Mouse (Mus musculus): ENCODE data around the gene Tle1.

Gene Tle1

GRCm38 (mm10) chr4:72200559-72201409 lies at the start of gene Tle1:
Gene Tle1, minus strand, starts transcription at chr4:72200919.
- peak; percentile 100 for DNase-seq (ENCODE audit: low spot score)

- DNase-seq (ENCODE audit: low spot score), result no peak
These were observed 33.0 kb upstream of the Tle1 start for GRCm38 (mm10) chr4:72233584-72234219.

- no peak for DNase-seq (ENCODE audit: low spot score)
These were observed 31.5 kb upstream of the Tle1 start for GRCm38 (mm10) chr4:72232206-72232605.

- no peak for DNase-seq (ENCODE audit: low spot score)
These were observed 30.1 kb upstream of the Tle1 start for GRCm38 (mm10) chr4:72230832-72231231.

GRCm38 (mm10) chr4:72221629-72222028 lies 20.9 kb upstream of the Tle1 start:
- no peak for DNase-seq (ENCODE audit: low spot score)

- no peak for DNase-seq (ENCODE audit: low spot score)
These were observed 3.8 kb upstream of the Tle1 start for GRCm38 (mm10) chr4:72204420-72205045.

GRCm38 (mm10) chr4:72201521-72201991 lies 837 bp upstream of the Tle1 start:
- DNase-seq (ENCODE audit: low spot score), result peak; percentile 24

- peak; percentile 52 for DNase-seq (ENCODE audit: low spot score)
These were observed 854 bp downstream of the Tle1 start for GRCm38 (mm10) chr4:72199571-72200558.

GRCm38 (mm10) chr4:72198877-72199411 lies 1.8 kb downstream of the Tle1 start:
- DNase-seq (ENCODE audit: low spot score), result peak; percentile 81

- DNase-seq (ENCODE audit: low spot score), result peak; percentile 82
These were observed 2.7 kb downstream of the Tle1 start for GRCm38 (mm10) chr4:72197888-72198605.

GRCm38 (mm10) chr4:72195116-72195835 lies 5.4 kb downstream of the Tle1 start:
- DNase-seq (ENCODE audit: low spot score), result peak; percentile 40

- no peak for DNase-seq (ENCODE audit: low spot score)
These were observed 7.4 kb downstream of the Tle1 start for GRCm38 (mm10) chr4:72193276-72193675.

GRCm38 (mm10) chr4:72184476-72184875 lies 16.2 kb downstream of the Tle1 start:
- DNase-seq (ENCODE audit: low spot score), result no peak

GRCm38 (mm10) chr4:72182343-72182988 lies 18.3 kb downstream of the Tle1 start:
- no peak for DNase-seq (ENCODE audit: low spot score)

GRCm38 (mm10) chr4:72175943-72176342 lies 24.8 kb downstream of the Tle1 start:
- DNase-seq (ENCODE audit: low spot score), result no peak

- no peak for DNase-seq (ENCODE audit: low spot score)
These were observed 32.5 kb downstream of the Tle1 start for GRCm38 (mm10) chr4:72168267-72168666.

GRCm38 (mm10) chr4:72167761-72168229 lies 32.9 kb downstream of the Tle1 start:
- no peak for DNase-seq (ENCODE audit: low spot score)

GRCm38 (mm10) chr4:72167171-72167570 lies 33.5 kb downstream of the Tle1 start:
- DNase-seq (ENCODE audit: low spot score), result no peak

GRCm38 (mm10) chr4:72166561-72166960 lies 34.2 kb downstream of the Tle1 start:
- no peak for DNase-seq (ENCODE audit: low spot score)
